Mouse (Mus musculus) activated CD4-positive, CD25-positive, alpha-beta regulatory T cell, adult 4 months (primary cell): ENCODE results near the gene Sema5b. TPM values are rescaled to one million over a fixed set of nuclear protein-coding genes. Genes with fewer than 3 reads are reported as not detected.

Source experiments
- ATAC-seq: one replicate; pipeline ENCODE4 v1.8.0; 2017
- polyA plus RNA-seq, 2 experiments: library from polyadenylated mRNA; unstranded; fragments of 100-300 nt; shearing (Covaris generic); gene quantifications; one replicate each; pipeline ENCODE4 v1.2.1; 2017

Sema5b gene
- polyA plus RNA-seq, 2 experiments from 2014 or later, result not detected

GRCm38 (mm10) chr16:35639505-35639904 lies 98.6 kb downstream of the Sema5b start:
- no peak for ATAC-seq

GRCm38 (mm10) chr16:35648862-35649261 lies 107.9 kb downstream of the Sema5b start:
- ATAC-seq, result no peak

GRCm38 (mm10) chr16:35652206-35652605 lies 111.3 kb downstream of the Sema5b start:
- ATAC-seq, result no peak

- no peak for ATAC-seq
These were observed 111.8 kb downstream of the Sema5b start for GRCm38 (mm10) chr16:35652706-35653105.

GRCm38 (mm10) chr16:35653951-35654350 lies 113.0 kb downstream of the Sema5b start:
- ATAC-seq, result no peak

- no peak for ATAC-seq
These were observed 119.3 kb downstream of the Sema5b start for GRCm38 (mm10) chr16:35660222-35660621.

- no peak for ATAC-seq
These were observed 123.0 kb downstream of the Sema5b start for GRCm38 (mm10) chr16:35663831-35664414.

- ATAC-seq, result no peak
These were observed 123.9 kb downstream of the Sema5b start for GRCm38 (mm10) chr16:35664847-35665246.

GRCm38 (mm10) chr16:35677511-35678113 lies 136.7 kb downstream of the Sema5b start:
- no peak for ATAC-seq

- ATAC-seq, result no peak
These were observed 137.5 kb downstream of the Sema5b start for GRCm38 (mm10) chr16:35678476-35678875.

GRCm38 (mm10) chr16:35681327-35682108 lies 140.6 kb downstream of the Sema5b start:
- ATAC-seq, result no peak

GRCm38 (mm10) chr16:35685027-35685426 lies 144.1 kb downstream of the Sema5b start:
- ATAC-seq, result no peak

GRCm38 (mm10) chr16:35686491-35686890 lies 145.5 kb downstream of the Sema5b start:
- no peak for ATAC-seq

- no peak for ATAC-seq
These were observed 150.7 kb downstream of the Sema5b start for GRCm38 (mm10) chr16:35691606-35692005.

GRCm38 (mm10) chr16:35694250-35694846 lies 153.4 kb downstream of the Sema5b start:
- ATAC-seq, result no peak

GRCm38 (mm10) chr16:35696103-35696502 lies 155.2 kb downstream of the Sema5b start:
- peak; percentile 98 for ATAC-seq

GRCm38 (mm10) chr16:35701823-35702222 lies 160.9 kb downstream of the Sema5b start:
- no peak for ATAC-seq

GRCm38 (mm10) chr16:35703763-35704679 lies 163.1 kb downstream of the Sema5b start:
- no peak for ATAC-seq

GRCm38 (mm10) chr16:35704796-35705195 lies 163.9 kb downstream of the Sema5b start:
- ATAC-seq, result no peak

GRCm38 (mm10) chr16:35707004-35707403 lies 166.1 kb downstream of the Sema5b start:
- ATAC-seq, result no peak

- no peak for ATAC-seq
These were observed 170.1 kb downstream of the Sema5b start for GRCm38 (mm10) chr16:35711004-35711403.

- no peak for ATAC-seq
These were observed 172.7 kb downstream of the Sema5b start for GRCm38 (mm10) chr16:35713606-35714005.
